Mouse (Mus musculus): Measurements from ENCODE around the gene Cog3. TPM values are rescaled to one million over a fixed set of nuclear protein-coding genes. Genes with fewer than 3 reads are reported as not detected.

Cog3 gene
- polyA plus RNA-seq (2015; fragmentation: Nextera tagmentation; extraction: Ambion mirVana) = 11.2 and 12.7 TPM in 2 replicates

GRCm38 (mm10) chr14:75753991-75754817, at the start of gene Cog3:
Cog3 (minus strand) TSS chr14:75754517.

GRCm38 (mm10) chr14:75786868-75787793, 32.8 kb upstream of the Cog3 start, which contains the start of gene Slc25a30:
Slc25a30 (minus strand) TSS chr14:75787037.

Other genes with a start within 250 kb of the Cog3 start
- not detected in 2 replicates for gene Spert, start 161.4 kb downstream of the Cog3 start, polyA plus RNA-seq (2015; fragmentation: Nextera tagmentation; extraction: Ambion mirVana)
- not detected in 2 replicates for gene Erich6b, start 112.3 kb downstream of the Cog3 start, polyA plus RNA-seq (2015; fragmentation: Nextera tagmentation; extraction: Ambion mirVana)
- 5.9 and 6.5 TPM in 2 replicates for gene Slc25a30, start 32.5 kb upstream of the Cog3 start, polyA plus RNA-seq (2015; fragmentation: Nextera tagmentation; extraction: Ambion mirVana)
- gene Tpt1, start 90.6 kb upstream of the Cog3 start, polyA plus RNA-seq (2015; fragmentation: Nextera tagmentation; extraction: Ambion mirVana) = 666 and 785 TPM in 2 replicates
- gene Kctd4, start 200.5 kb upstream of the Cog3 start, polyA plus RNA-seq (2015; fragmentation: Nextera tagmentation; extraction: Ambion mirVana) = 12.4 and 13.8 TPM in 2 replicates

All from neural tube, postnatal 0 days (tissue).